In the genomic region with DNA sequence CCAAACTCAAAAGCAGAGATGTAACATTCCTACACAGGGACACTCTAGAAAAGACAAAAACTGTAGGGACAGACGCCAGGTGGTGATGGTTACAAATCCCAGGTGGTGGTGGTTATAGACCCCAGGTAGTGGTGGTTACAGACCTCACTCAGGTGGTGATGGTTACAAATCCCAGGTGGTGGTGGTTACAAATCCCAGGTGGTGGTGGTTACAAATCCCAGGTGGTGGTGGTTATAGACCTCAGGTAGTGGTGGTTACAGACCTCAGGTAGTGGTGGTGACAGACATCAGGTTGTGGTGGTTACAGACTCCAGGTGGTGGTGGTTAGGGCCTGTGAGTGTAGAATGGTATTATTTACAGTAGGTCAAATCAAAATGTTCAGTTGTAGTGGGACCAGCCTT, we compare ENCODE assay signal across 8 mouse cellular contexts. TPM values are rescaled to one million over a fixed set of nuclear protein-coding genes. Genes with fewer than 3 reads are reported as not detected.
A peak's percentile ranks its signal among the peaks of the same experiment; 100 is the strongest.
DNase-seq lines count a peak whose midpoint lies in the region; ATAC-seq and TF ChIP-seq lines count a peak whose summit lies in the region.

No protein-coding gene starts in this region.

- H3K4me3 ChIP-seq in heart, postnatal 0 days (ENCODE audit: low read depth, low read length): no peak overlapping the region
- H3K4me3 ChIP-seq in embryonic facial prominence, embryonic 12.5 days: no peak overlapping the region
- H3K4me3 ChIP-seq in intestine, postnatal 0 days (ENCODE audit: low read depth, low read length): no peak overlapping the region

- H3K27ac ChIP-seq in heart, postnatal 0 days (ENCODE audit: low read depth): no peak overlapping the region
- H3K27ac ChIP-seq in embryonic facial prominence, embryonic 12.5 days: no peak overlapping the region
- H3K27ac ChIP-seq in intestine, postnatal 0 days (ENCODE audit: low read depth, low read length): no peak overlapping the region

- no peak overlapping the region for H3K9ac ChIP-seq in heart, postnatal 0 days (replicated peaks; ENCODE audit: low read depth, low read length)
- H3K9ac ChIP-seq in embryonic facial prominence, embryonic 12.5 days: no peak overlapping the region
- no peak overlapping the region for H3K9ac ChIP-seq in intestine, postnatal 0 days (ENCODE audit: low read depth, low read length)

- peak; percentile 90 for ATAC-seq in heart, postnatal 0 days (ENCODE audit: insufficient read depth, low read depth)
- peak; percentile 100 for ATAC-seq in embryonic facial prominence, embryonic 12.5 days (ENCODE audit: insufficient number of reproducible peaks, insufficient read depth, low FRiP score, low TSS enrichment)
- ATAC-seq in intestine, postnatal 0 days: peak; percentile 88

- 71% methylated on average over 1 of the region's 1 CpGs for WGBS in heart, postnatal 0 days
- WGBS in embryonic facial prominence, embryonic 12.5 days: 77% methylated on average over 1 of the region's 1 CpGs
- WGBS in intestine, postnatal 0 days: 89% methylated on average over 1 of the region's 1 CpGs

- H3K36me3 ChIP-seq in heart, postnatal 0 days (replicated peaks; ENCODE audit: control insufficient read depth, insufficient read depth, low read length): no peaks in the 10 kb centered on the region; the same call in 1 of the 2 replicates
- H3K36me3 ChIP-seq in embryonic facial prominence, embryonic 12.5 days: peaks cover 8% of the 10 kb centered on the region
- H3K36me3 ChIP-seq in intestine, postnatal 0 days (ENCODE audit: control insufficient read depth, insufficient read depth): peaks cover 4% of the 10 kb centered on the region; the same call in 1 of the 2 replicates

- H3K9me3 ChIP-seq in heart, postnatal 0 days (replicated peaks; ENCODE audit: control insufficient read depth, low read length): no peaks in the 10 kb centered on the region
- H3K9me3 ChIP-seq in embryonic facial prominence, embryonic 12.5 days: no peaks in the 10 kb centered on the region
- H3K9me3 ChIP-seq in intestine, postnatal 0 days (ENCODE audit: control insufficient read depth): no peaks in the 10 kb centered on the region

- H3K4me1 ChIP-seq in heart, postnatal 0 days (ENCODE audit: control insufficient read depth, insufficient read depth): no peaks in the 10 kb centered on the region; the same call in 1 of the 2 replicates
- H3K4me1 ChIP-seq in embryonic facial prominence, embryonic 12.5 days: 0 out of 2 replicates have a peak, but pooled peaks cover 4% of the 10 kb centered on the region
- no peaks in the 10 kb centered on the region for H3K4me1 ChIP-seq in intestine, postnatal 0 days (replicated peaks; ENCODE audit: control insufficient read depth, insufficient read depth, low read length)

- H3K27me3 ChIP-seq in heart, postnatal 0 days (ENCODE audit: control insufficient read depth, insufficient read depth, low read length): no peaks in the 10 kb centered on the region
- H3K27me3 ChIP-seq in embryonic facial prominence, embryonic 12.5 days: no peaks in the 10 kb centered on the region
- H3K27me3 ChIP-seq in intestine, postnatal 0 days (replicated peaks; ENCODE audit: control insufficient read depth, insufficient read depth, low read length): no peaks in the 10 kb centered on the region

- no peak for DNase-seq in heart, postnatal 0 days (ENCODE audit: low spot score)
- DNase-seq in heart, adult 18-20 months: no peak
- peak; percentile 38 for DNase-seq in neural tube, embryonic 10.5 days (ENCODE audit: extremely low spot score, low spot score)
- DNase-seq in Muller cell, postnatal 12 days (ENCODE audit: inconsistent ontology term): no peak
- DNase-seq in cerebellum, postnatal 14 days: no peak
- DNase-seq in urinary bladder, adult 18-20 months (ENCODE audit: low spot score in 2 of 2): no peak

- TF ChIP-seq CTCF in heart, postnatal 0 days (IDR thresholded peaks at IDR 0.05; ENCODE audit: low read depth): no peak
- TF ChIP-seq CTCF in intestine, postnatal 0 days (IDR thresholded peaks at IDR 0.05; ENCODE audit: low read depth): no peak

- no peak for TF ChIP-seq EP300 in heart, postnatal 0 days (IDR thresholded peaks at IDR 0.05; ENCODE audit: low read depth)

- no peak overlapping the region for H3K4me2 ChIP-seq in heart, postnatal 0 days (ENCODE audit: low read depth, low read length)
- no peak overlapping the region for H3K4me2 ChIP-seq in embryonic facial prominence, embryonic 12.5 days (replicated peaks)
- H3K4me2 ChIP-seq in intestine, postnatal 0 days (replicated peaks; ENCODE audit: low read depth): no peak overlapping the region

RNA-seq across cellular contexts. Expression of a gene that starts 5.5 kb away (rescaled TPM):
- total RNA-seq in heart, postnatal 0 days (2014; rRNA removed; ENCODE audit: low replicate concordance): 11.2 and 35.1 TPM in 2 replicates
- 28.9 and 35.5 TPM in 2 replicates for polyA plus RNA-seq in heart, postnatal 0 days (2015; fragmentation: Nextera tagmentation; extraction: Ambion mirVana)
- total RNA-seq in heart, adult 18-20 months (2021): 10 to 100 TPM; 38.9 to 45.4 TPM
- polyA plus RNA-seq in embryonic facial prominence, embryonic 12.5 days (2016; fragmentation: Nextera tagmentation; extraction: Ambion mirVana): 24.1 and 32.3 TPM in 2 replicates
- polyA plus RNA-seq in intestine, postnatal 0 days (2015; fragmentation: Nextera tagmentation; extraction: Ambion mirVana): 68.8 and 73.7 TPM in 2 replicates
